Mouse (Mus musculus) megakaryocyte-erythroid progenitor cell, adult 5-6 weeks (primary cell): ENCODE results near the gene Anapc4. TPM values are rescaled to one million over a fixed set of nuclear protein-coding genes. Genes with fewer than 3 reads are reported as not detected.

Experiments
- total RNA-seq, 2 experiments: library from RNA; stranded (forward) in 1 of 2; stranded (reverse) in 1 of 2; fragments of 200-1000, 215-1000 nt in 1 of 2; fragments of >200 nt in 1 of 2; fragmentation: Nextera tagmentation in 1 of 2; gene quantifications; 2 replicates each; pipeline ENCODE4 v1.2.3; 2014 to 2017

The Anapc4 gene
- total RNA-seq, 2 experiments from 2014 or later = 64.2 to 70.9 TPM

Other genes starting within 250 kb of the Anapc4 start
- gene Sepsecs, start 164.3 kb upstream of the Anapc4 start, total RNA-seq (2014; fragmentation: Nextera tagmentation) = 14.8 and 15.3 TPM in 2 replicates
- gene Sepsecs, start 164.3 kb upstream of the Anapc4 start, total RNA-seq (2017) = 15.3 and 16.2 TPM in 2 replicates
- 19.1 and 37.3 TPM in 2 replicates for gene Pi4k2b, start 92.4 kb upstream of the Anapc4 start, total RNA-seq (2014; fragmentation: Nextera tagmentation)
- 32.0 and 32.1 TPM in 2 replicates for gene Pi4k2b, start 92.4 kb upstream of the Anapc4 start, total RNA-seq (2017)
- gene Zcchc4, start 58.6 kb upstream of the Anapc4 start, total RNA-seq (2014; fragmentation: Nextera tagmentation) = 24.3 and 28.1 TPM in 2 replicates
- gene Zcchc4, start 58.6 kb upstream of the Anapc4 start, total RNA-seq (2017) = 17.6 and 21.2 TPM in 2 replicates
- gene Slc34a2, start 204.1 kb downstream of the Anapc4 start, total RNA-seq (2014; fragmentation: Nextera tagmentation) = not detected in 2 replicates
- gene Slc34a2, start 204.1 kb downstream of the Anapc4 start, total RNA-seq (2017) = not detected in 2 replicates